Mouse (Mus musculus): ENCODE data around the gene Gm49630. TPM values are rescaled to one million over a fixed set of nuclear protein-coding genes. Genes with fewer than 3 reads are reported as not detected.
"Not testable (repeated sequence)": the region's sequence is repeated elsewhere in the genome, so short reads cannot be mapped to it uniquely, and the experiment has no call there.

Gm49630 gene
- polyA plus RNA-seq, 1 experiment: not detected

GRCm38 (mm10) chr17:7388341-7388957 lies 16.7 kb upstream of the Gm49630 start:
- H3K4me3 ChIP-seq; H3ac ChIP-seq (ENCODE audit: control insufficient read depth, insufficient read length); H3K27me3 ChIP-seq (ENCODE audit: control insufficient read depth, insufficient read depth, insufficient read length); H3K36me3 ChIP-seq (ENCODE audit: control insufficient read depth, insufficient read depth); H3K4me2 ChIP-seq (ENCODE audit: low read depth); H3K79me2 ChIP-seq (ENCODE audit: control insufficient read depth, insufficient read depth): not testable (repeated sequence)

DNA sequence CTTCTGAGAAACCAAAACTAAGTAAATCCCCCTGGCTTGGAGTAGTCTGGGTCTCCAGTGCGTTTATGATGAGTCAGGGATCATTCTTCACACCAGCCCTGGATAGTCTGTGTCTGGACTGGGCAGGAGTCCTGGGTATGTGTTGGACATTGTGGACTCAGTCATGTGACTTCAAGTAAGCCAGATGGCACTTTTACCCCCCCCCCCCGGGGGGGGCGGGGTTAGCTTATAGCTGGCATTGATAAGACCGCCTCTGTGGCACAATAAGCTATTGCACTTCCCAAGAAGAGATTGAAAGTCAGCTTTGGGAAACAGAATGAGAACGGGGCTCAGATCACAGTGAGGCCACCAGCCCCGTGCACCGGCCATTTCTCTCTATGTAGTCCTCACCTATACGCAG lies 14.2 kb upstream of the Gm49630 start:
- H3K4me3 ChIP-seq; H3K27me3 ChIP-seq (ENCODE audit: control insufficient read depth, insufficient read depth, insufficient read length); H3ac ChIP-seq (ENCODE audit: control insufficient read depth, insufficient read length); H3K4me2 ChIP-seq (ENCODE audit: low read depth); H3K36me3 ChIP-seq (ENCODE audit: control insufficient read depth, insufficient read depth); H3K79me2 ChIP-seq (ENCODE audit: control insufficient read depth, insufficient read depth): not testable (repeated sequence)

DNA sequence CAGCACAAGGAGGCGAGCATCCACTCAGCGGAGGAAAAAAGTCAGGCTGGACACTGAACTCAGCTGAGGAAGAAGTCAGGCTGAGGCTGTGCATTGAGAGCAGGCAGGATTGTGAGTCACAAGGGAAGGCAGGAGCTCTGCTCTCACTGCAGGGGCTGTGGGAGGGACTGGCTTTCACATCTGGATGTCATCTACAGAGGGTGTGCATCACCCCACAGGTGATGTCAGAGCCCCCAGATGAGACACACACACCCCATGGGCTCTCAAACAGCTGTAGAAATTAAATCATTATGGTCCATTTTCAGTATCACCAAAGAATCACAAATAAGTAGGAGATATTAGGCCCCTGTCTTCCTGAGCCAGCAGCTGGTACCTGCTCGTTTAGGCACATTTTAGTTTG lies 13.6 kb upstream of the Gm49630 start, which contains the start of gene Unc93a2:
TSS of gene Unc93a2 (minus strand) at position 101 of the 400 bp plus-strand sequence.
- not testable (repeated sequence) for H3ac ChIP-seq (ENCODE audit: control insufficient read depth, insufficient read length); H3K27me3 ChIP-seq (ENCODE audit: control insufficient read depth, insufficient read depth, insufficient read length); H3K79me2 ChIP-seq (ENCODE audit: control insufficient read depth, insufficient read depth); H3K4me3 ChIP-seq; H3K36me3 ChIP-seq (ENCODE audit: control insufficient read depth, insufficient read depth); H3K4me2 ChIP-seq (ENCODE audit: low read depth)

DNA sequence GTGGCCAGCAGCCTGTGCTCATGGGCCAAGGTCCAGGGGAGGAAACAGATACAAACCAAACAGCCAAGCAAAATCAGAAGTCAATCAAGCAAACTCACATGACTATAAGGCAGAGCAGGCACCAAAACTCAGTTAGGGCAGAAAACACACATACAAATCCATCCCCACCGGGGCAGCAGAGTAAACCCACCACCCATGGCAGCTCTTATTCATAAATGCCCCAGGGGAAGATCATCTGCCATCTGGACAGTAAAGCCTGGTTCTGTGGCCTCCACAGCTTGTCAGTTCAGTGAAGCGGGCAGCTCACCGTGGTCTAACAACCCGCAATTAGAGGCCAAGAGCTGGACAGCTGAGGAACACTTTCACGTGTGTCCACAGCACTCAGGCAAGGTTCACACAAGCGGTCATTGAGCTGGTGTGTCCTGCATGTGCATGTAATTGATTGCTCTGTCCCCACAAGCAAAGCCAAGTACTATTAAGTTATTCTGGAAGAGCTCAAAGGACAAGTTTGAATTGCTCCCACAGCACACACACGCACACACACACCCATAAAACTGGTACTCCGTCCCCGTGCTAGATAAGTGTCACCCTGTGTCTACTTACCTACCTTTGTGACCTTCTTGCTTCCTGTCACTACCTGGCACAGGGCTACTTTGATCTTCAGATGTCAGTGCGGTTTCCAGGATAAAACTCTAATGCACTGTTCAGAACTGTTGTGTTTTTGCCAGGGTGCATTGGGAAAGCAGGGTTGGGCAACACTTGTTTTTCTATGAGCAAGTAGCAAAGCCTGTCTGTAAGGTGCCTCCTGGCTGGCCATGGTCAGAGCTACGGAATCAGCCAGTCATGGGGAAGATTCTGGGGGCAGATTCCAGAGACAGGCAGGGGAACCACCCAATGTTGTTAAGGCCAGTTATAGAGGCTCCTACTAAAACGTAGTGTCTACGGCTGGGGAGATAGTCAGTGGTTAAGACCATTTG lies 11.7 kb upstream of the Gm49630 start:
- H3K36me3 ChIP-seq (ENCODE audit: control insufficient read depth, insufficient read depth); H3K27me3 ChIP-seq (ENCODE audit: control insufficient read depth, insufficient read depth, insufficient read length); H3K4me2 ChIP-seq (ENCODE audit: low read depth); H3K79me2 ChIP-seq (ENCODE audit: control insufficient read depth, insufficient read depth); H3K4me3 ChIP-seq; H3ac ChIP-seq (ENCODE audit: control insufficient read depth, insufficient read length): not testable (repeated sequence)

GRCm38 (mm10) chr17:7382711-7383110 lies 10.9 kb upstream of the Gm49630 start:
- not testable (repeated sequence) for H3K4me2 ChIP-seq (ENCODE audit: low read depth); H3K27me3 ChIP-seq (ENCODE audit: control insufficient read depth, insufficient read depth, insufficient read length); H3ac ChIP-seq (ENCODE audit: control insufficient read depth, insufficient read length); H3K4me3 ChIP-seq; H3K36me3 ChIP-seq (ENCODE audit: control insufficient read depth, insufficient read depth); H3K79me2 ChIP-seq (ENCODE audit: control insufficient read depth, insufficient read depth)

GRCm38 (mm10) chr17:7377907-7378306 lies 6.1 kb upstream of the Gm49630 start:
- H3ac ChIP-seq (ENCODE audit: control insufficient read depth, insufficient read length); H3K27me3 ChIP-seq (ENCODE audit: control insufficient read depth, insufficient read depth, insufficient read length); H3K4me2 ChIP-seq (ENCODE audit: low read depth); H3K4me3 ChIP-seq; H3K79me2 ChIP-seq (ENCODE audit: control insufficient read depth, insufficient read depth); H3K36me3 ChIP-seq (ENCODE audit: control insufficient read depth, insufficient read depth): not testable (repeated sequence)

GRCm38 (mm10) chr17:7376951-7377700 lies 5.3 kb upstream of the Gm49630 start:
- not testable (repeated sequence) for H3K4me3 ChIP-seq; H3K36me3 ChIP-seq (ENCODE audit: control insufficient read depth, insufficient read depth); H3K4me2 ChIP-seq (ENCODE audit: low read depth); H3K27me3 ChIP-seq (ENCODE audit: control insufficient read depth, insufficient read depth, insufficient read length); H3K79me2 ChIP-seq (ENCODE audit: control insufficient read depth, insufficient read depth); H3ac ChIP-seq (ENCODE audit: control insufficient read depth, insufficient read length)

- H3K4me2 ChIP-seq (ENCODE audit: low read depth); H3K79me2 ChIP-seq (ENCODE audit: control insufficient read depth, insufficient read depth); H3K27me3 ChIP-seq (ENCODE audit: control insufficient read depth, insufficient read depth, insufficient read length); H3ac ChIP-seq (ENCODE audit: control insufficient read depth, insufficient read length); H3K4me3 ChIP-seq; H3K36me3 ChIP-seq (ENCODE audit: control insufficient read depth, insufficient read depth): not testable (repeated sequence)
Measured at GRCm38 (mm10) chr17:7369401-7369800, 2.4 kb downstream of the Gm49630 start.

GRCm38 (mm10) chr17:7366676-7367374 lies 5.0 kb downstream of the Gm49630 start:
- H3K36me3 ChIP-seq (ENCODE audit: control insufficient read depth, insufficient read depth); H3K4me3 ChIP-seq; H3K79me2 ChIP-seq (ENCODE audit: control insufficient read depth, insufficient read depth); H3K4me2 ChIP-seq (ENCODE audit: low read depth); H3K27me3 ChIP-seq (ENCODE audit: control insufficient read depth, insufficient read depth, insufficient read length); H3ac ChIP-seq (ENCODE audit: control insufficient read depth, insufficient read length): not testable (repeated sequence)

DNA sequence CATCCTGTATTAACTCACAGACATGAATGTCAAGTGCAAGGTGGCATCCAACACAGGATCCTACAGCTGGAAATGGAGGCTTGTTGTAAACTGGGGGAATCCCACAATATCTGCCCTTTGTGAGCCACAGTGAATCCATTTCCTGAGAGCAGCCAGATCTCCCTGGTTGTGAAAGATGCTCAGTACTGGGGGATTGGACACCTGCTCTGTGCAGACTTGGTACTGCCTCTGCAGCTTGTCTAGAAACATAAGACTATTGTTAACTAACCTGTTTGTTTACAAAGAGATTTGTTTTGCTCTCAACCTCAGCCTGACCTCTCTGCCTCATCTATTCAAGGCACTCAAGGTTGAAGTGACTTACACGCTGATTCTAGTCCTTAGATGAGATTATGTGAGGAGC lies 5.5 kb downstream of the Gm49630 start:
- H3K36me3 ChIP-seq (ENCODE audit: control insufficient read depth, insufficient read depth); H3K4me3 ChIP-seq; H3K4me2 ChIP-seq (ENCODE audit: low read depth); H3ac ChIP-seq (ENCODE audit: control insufficient read depth, insufficient read length); H3K27me3 ChIP-seq (ENCODE audit: control insufficient read depth, insufficient read depth, insufficient read length); H3K79me2 ChIP-seq (ENCODE audit: control insufficient read depth, insufficient read depth): not testable (repeated sequence)

GRCm38 (mm10) chr17:7365615-7366014 lies 6.2 kb downstream of the Gm49630 start:
- H3ac ChIP-seq (ENCODE audit: control insufficient read depth, insufficient read length); H3K36me3 ChIP-seq (ENCODE audit: control insufficient read depth, insufficient read depth); H3K4me3 ChIP-seq; H3K27me3 ChIP-seq (ENCODE audit: control insufficient read depth, insufficient read depth, insufficient read length); H3K4me2 ChIP-seq (ENCODE audit: low read depth); H3K79me2 ChIP-seq (ENCODE audit: control insufficient read depth, insufficient read depth): not testable (repeated sequence)
